35 mouse cellular contexts compared by ENCODE assay signal in the genomic region with DNA sequence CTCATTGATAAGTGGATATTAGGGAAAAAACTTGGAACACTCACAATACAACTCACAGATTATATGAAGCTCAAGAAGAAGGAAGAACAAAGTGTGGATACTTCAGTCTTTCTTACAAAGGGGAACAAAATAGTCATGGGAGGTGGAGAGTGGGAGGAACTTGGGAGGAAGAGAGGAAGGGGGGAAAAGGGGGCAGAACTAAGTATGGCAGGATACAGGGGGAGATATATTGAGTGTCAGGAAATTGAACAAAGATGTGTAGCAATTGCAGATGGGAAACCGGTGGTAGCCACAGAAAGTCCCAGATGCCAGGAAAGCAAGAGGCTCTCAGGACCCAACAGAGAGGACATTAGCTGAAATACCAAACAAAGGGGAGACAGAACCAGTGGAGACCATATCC.
"Had no signal": no experiment of that assay in that cellular context is flagged by ENCODE, and none has a peak within 500 bp of the region (broad histone marks: within the 10 kb centered on the region; RNA-seq: fewer than 3 reads in every experiment).

No protein-coding gene starts in this region.

- H3K9me3 ChIP-seq: heart, embryonic 10.5 days; heart, embryonic 12.5 days; heart, embryonic 13.5 days; heart, embryonic 15.5 days; hindbrain, embryonic 10.5 days; hindbrain, embryonic 12.5 days; hindbrain, embryonic 13.5 days; hindbrain, embryonic 15.5 days; intestine, embryonic 15.5 days; kidney, embryonic 15.5 days had no signal

- H3K4me3 ChIP-seq: heart, embryonic 10.5 days; heart, embryonic 12.5 days; heart, embryonic 13.5 days; heart, embryonic 15.5 days; hindbrain, embryonic 10.5 days; hindbrain, embryonic 12.5 days; hindbrain, embryonic 13.5 days; hindbrain, embryonic 15.5 days; intestine, embryonic 15.5 days; kidney, embryonic 15.5 days; layer of hippocampus, adult 2 months had no signal

- H3K4me2 ChIP-seq: heart, embryonic 11.5 days; heart, embryonic 12.5 days; heart, embryonic 13.5 days; heart, embryonic 15.5 days; hindbrain, embryonic 12.5 days; hindbrain, embryonic 13.5 days; hindbrain, embryonic 14.5 days; hindbrain, embryonic 15.5 days; intestine, embryonic 15.5 days; kidney, embryonic 15.5 days had no signal

- H3K4me1 ChIP-seq: heart, embryonic 10.5 days; heart, embryonic 12.5 days; heart, embryonic 15.5 days; hindbrain, embryonic 10.5 days; hindbrain, embryonic 12.5 days; hindbrain, embryonic 13.5 days; hindbrain, embryonic 15.5 days; intestine, embryonic 15.5 days; kidney, embryonic 15.5 days had no signal

- H3K27me3 ChIP-seq: heart, embryonic 12.5 days; heart, embryonic 13.5 days; heart, embryonic 15.5 days; hindbrain, embryonic 12.5 days; hindbrain, embryonic 13.5 days; hindbrain, embryonic 15.5 days; intestine, embryonic 15.5 days; kidney, embryonic 15.5 days had no signal

- ATAC-seq: hindbrain, embryonic 16.5 days; hindbrain, postnatal 0 days; inflammation-experienced regulatory T-cells, adult 6 months; intestine, embryonic 15.5 days; intestine, embryonic 16.5 days; intestine, postnatal 0 days had no signal

- H3K27ac ChIP-seq: heart, embryonic 10.5 days; heart, embryonic 13.5 days; heart, embryonic 15.5 days; hindbrain, embryonic 10.5 days; hindbrain, embryonic 12.5 days; hindbrain, embryonic 13.5 days; hindbrain, embryonic 14.5 days; hindbrain, embryonic 15.5 days; hindbrain, postnatal 0 days; intestine, embryonic 15.5 days; kidney, embryonic 15.5 days; kidney, postnatal 0 days; layer of hippocampus, adult 2 months had no signal

- H3K9ac ChIP-seq: heart, embryonic 12.5 days; heart, embryonic 13.5 days; heart, embryonic 15.5 days; hindbrain, embryonic 12.5 days; hindbrain, embryonic 13.5 days; hindbrain, embryonic 14.5 days; hindbrain, embryonic 15.5 days; intestine, embryonic 15.5 days; kidney, embryonic 15.5 days had no signal

- H3K36me3 ChIP-seq: heart, embryonic 10.5 days; heart, embryonic 12.5 days; heart, embryonic 13.5 days; heart, embryonic 15.5 days; hindbrain, embryonic 10.5 days; hindbrain, embryonic 12.5 days; hindbrain, embryonic 13.5 days; hindbrain, embryonic 15.5 days; intestine, embryonic 15.5 days; kidney, embryonic 15.5 days had no signal

- DNase-seq: heart, postnatal 10 days; heart, postnatal 14 days; heart, postnatal 36 days; heart, postnatal 4 days; kidney, adult 11 months; kidney, adult 18-20 months; kidney, adult 2 months; kidney, adult 8-10 months; kidney, adult 9 months; kidney, postnatal 10 days; kidney, postnatal 14 days; kidney, postnatal 25 days; kidney, postnatal 36 days; kidney, postnatal 4 days; layer of hippocampus, adult 9-11 months; layer of hippocampus, postnatal 36 days had no signal
